Mouse (Mus musculus): ENCODE results near the gene Slc24a5.
A peak's percentile ranks its signal among the peaks of the same experiment; 100 is the strongest.
"Not testable (repeated sequence)": the region's sequence is repeated elsewhere in the genome, so short reads cannot be mapped to it uniquely, and the experiment has no call there.

Slc24a5 gene

GRCm38 (mm10) chr2:125067894-125068293, at the start of gene Slc24a5:
TSS of gene Slc24a5 (plus strand) at chr2:125068124.
- peak; percentile 13 for DNase-seq (ENCODE audit: extremely low read depth, insufficient read length, low spot score)

GRCm38 (mm10) chr2:125024386-125024785, 43.5 kb upstream of the Slc24a5 start:
- no peak for DNase-seq (ENCODE audit: extremely low read depth, insufficient read length, low spot score)

DNA sequence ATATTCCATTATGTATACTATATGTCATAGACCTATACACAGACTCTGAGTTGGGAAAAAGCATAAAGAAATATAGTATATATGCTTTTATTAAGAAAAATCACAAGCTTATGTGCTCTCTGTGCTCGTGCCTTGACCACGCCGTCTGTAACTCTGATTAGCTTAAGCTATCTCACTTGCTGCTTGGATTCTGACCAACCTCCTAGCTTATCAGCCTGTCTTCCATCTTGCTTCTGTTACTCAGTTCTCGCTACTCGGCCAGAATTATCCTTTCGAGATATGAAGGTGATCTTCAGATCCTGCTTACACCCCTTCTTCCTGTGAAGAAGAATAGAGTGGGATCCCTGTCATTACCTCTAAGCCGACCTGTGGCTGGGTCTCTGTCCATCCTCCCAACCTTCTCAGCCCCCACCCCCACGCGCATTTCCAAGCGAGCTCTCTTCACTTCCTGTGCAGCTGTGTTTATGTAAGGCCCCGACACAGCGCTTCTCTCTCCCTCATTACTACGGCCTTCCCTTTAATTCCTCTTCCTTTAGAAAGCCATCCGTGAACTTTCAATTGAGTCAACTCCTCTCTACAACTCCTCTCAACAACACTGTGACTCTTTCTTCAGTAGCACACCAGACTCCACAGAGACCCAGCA, 41.4 kb upstream of the Slc24a5 start:
- no peak for DNase-seq (ENCODE audit: extremely low read depth, insufficient read length, low spot score)

- no peak for DNase-seq (ENCODE audit: extremely low read depth, insufficient read length, low spot score)
Measured at GRCm38 (mm10) chr2:125030591-125030990, 37.3 kb upstream of the Slc24a5 start.

DNA sequence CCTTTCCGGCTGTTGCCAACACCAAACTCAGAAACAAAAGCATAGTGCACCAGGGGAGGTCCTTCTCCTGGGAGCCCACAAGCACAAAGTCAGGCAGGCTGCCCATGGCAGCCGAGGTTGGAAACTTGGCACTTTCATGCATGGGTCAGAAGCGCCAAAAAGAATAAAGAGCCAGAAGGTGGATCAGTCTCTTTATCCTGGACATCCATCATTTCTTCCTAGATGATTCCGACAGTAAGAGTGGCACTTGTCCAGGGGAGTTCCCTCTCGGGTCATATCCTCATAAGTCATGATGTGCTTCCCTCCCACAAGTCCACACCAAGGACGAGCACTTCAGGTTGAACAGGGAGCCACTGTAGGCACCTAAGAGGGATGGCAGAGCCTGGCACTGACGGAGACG, 36.8 kb upstream of the Slc24a5 start:
- DNase-seq (ENCODE audit: extremely low read depth, insufficient read length, low spot score) = no peak

- DNase-seq (ENCODE audit: extremely low read depth, insufficient read length, low spot score) = no peak
Measured at GRCm38 (mm10) chr2:125031562-125032257, 36.2 kb upstream of the Slc24a5 start.

DNA sequence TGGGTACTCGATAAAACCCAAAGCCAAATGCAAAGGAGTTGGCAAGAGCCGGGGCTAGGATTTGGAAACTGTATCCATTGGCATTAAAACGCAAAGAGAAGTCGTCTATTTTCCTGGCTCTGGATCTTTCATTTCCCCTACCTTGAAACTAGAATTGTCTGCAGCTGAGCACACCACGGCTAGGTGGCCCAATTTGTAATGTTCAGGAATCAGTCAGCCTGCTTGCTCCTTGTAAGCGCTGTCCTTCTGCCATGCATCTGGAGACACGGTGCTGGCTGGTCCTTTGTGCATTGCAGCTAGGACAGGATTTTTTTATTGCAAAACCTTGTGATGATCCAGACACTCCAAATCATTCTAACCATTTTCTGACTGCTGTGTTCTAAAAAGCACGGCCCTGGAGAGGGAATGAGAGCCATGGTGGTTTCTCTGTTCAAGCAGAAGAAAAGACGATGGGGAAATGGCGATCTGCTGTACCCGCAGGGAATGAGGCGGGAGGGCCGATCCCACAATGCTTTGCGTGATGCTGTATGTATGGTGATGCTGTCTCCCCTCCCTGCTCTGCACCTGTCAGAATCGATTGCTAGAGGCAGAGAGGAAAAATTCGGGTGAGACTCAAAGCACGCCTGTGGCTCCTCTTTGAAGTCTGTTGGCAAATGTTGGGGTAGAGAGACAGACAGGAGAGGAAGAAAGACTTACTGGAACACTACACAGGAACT, 35.5 kb upstream of the Slc24a5 start:
- no peak for DNase-seq (ENCODE audit: extremely low read depth, insufficient read length, low spot score)

- DNase-seq (ENCODE audit: extremely low read depth, insufficient read length, low spot score) = peak; percentile 51
Measured at GRCm38 (mm10) chr2:125033042-125033743, 34.7 kb upstream of the Slc24a5 start.

DNA sequence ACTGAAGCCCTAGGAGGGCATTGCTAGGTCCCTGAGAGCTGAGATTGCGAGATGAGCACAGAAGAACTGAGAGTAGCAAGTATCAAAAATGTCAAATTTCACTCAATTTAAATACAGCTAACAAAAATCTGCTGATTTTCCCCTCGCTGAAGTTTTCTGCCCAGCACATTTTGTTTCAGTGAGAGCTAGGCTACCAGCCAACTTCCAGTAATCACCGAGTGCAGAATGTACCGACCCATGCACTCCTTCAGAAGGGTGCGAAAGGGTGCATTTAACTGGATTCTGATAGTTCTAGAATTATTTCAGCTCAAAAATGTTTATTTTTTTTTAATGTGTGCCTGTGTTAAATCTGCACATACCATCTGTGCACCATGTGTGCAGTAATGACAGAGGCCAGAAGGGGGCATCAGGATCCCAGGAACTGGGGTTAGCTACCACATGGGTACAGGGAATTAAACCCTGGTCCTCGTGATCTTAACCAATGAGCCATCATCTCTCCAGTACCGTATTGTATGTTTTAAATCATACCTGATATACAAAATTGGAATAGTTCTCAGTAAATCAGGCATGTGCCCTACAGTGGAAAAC, 12.5 kb upstream of the Slc24a5 start:
- DNase-seq (ENCODE audit: extremely low read depth, insufficient read length, low spot score) = no peak

DNA sequence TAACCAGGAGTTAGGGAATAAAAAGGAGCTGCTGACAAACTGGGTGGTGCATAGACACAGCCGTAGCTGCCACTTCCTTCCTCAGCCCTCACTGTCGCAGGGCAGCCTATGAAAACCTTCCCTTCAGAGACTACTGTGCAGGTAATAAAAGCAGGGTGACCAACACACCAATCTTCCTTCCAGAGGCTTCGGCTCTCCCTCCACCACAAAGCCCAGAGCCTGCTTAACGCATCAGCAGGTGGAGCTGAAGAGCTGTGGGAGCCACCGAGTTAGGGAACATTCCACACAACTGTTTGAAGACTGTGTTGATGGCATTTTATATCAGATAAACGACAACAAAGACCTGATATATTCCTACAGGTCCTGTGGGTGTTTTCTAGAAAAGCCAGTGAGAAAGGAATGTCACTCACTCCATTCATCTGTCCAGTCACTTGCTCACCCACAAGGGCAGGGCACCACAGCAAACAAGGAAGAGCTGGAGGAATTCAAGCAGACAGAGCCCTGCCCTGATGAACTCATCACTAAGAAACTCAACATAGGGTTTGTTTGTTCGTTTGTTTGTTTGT, 10.6 kb upstream of the Slc24a5 start:
- no peak for DNase-seq (ENCODE audit: extremely low read depth, insufficient read length, low spot score)

DNA sequence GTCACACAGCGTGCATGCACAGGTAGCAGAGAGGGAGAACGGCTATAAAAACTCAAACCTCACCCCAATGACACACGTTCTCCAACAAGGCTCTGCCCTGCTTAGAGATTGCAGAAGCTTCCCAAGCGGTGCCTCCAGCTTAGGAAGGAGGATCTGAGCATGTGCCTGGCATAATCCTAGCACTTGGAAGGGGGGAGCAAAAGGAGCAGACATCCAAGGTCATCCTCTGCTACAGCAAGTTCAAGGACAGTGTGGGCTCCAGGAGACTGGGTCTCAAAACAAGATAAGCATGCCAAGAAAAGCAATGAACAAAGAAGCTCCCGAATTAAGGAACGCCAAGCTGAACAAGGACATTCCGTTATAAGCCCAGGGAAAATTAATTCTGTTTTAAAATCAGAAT, 6.5 kb upstream of the Slc24a5 start:
- no peak for DNase-seq (ENCODE audit: extremely low read depth, insufficient read length, low spot score)

GRCm38 (mm10) chr2:125062944-125063343, 5.0 kb upstream of the Slc24a5 start:
- no peak for DNase-seq (ENCODE audit: extremely low read depth, insufficient read length, low spot score)

- DNase-seq (ENCODE audit: extremely low read depth, insufficient read length, low spot score) = no peak
Measured at GRCm38 (mm10) chr2:125067373-125067772, 551 bp upstream of the Slc24a5 start.

- no peak for DNase-seq (ENCODE audit: extremely low read depth, insufficient read length, low spot score)
Measured at GRCm38 (mm10) chr2:125068696-125069095, 772 bp downstream of the Slc24a5 start.

GRCm38 (mm10) chr2:125073056-125073780, 5.3 kb downstream of the Slc24a5 start:
- no peak for DNase-seq (ENCODE audit: extremely low read depth, insufficient read length, low spot score)

GRCm38 (mm10) chr2:125083879-125084278, 16.0 kb downstream of the Slc24a5 start:
- DNase-seq (ENCODE audit: extremely low read depth, insufficient read length, low spot score) = no peak

GRCm38 (mm10) chr2:125088757-125089156, 20.8 kb downstream of the Slc24a5 start:
- DNase-seq (ENCODE audit: extremely low read depth, insufficient read length, low spot score) = no peak

GRCm38 (mm10) chr2:125092123-125092522, 24.2 kb downstream of the Slc24a5 start:
- not testable (repeated sequence) for DNase-seq (ENCODE audit: extremely low read depth, insufficient read length, low spot score)

- DNase-seq (ENCODE audit: extremely low read depth, insufficient read length, low spot score) = not testable (repeated sequence)
Measured at GRCm38 (mm10) chr2:125104491-125104890, 36.6 kb downstream of the Slc24a5 start.

GRCm38 (mm10) chr2:125106536-125106935, 38.6 kb downstream of the Slc24a5 start:
- DNase-seq (ENCODE audit: extremely low read depth, insufficient read length, low spot score) = not testable (repeated sequence)

All from 3134 (cell line).